Mouse (Mus musculus) liver, adult 2 months (tissue): ENCODE data around the gene Dennd1c. TPM values are rescaled to one million over a fixed set of nuclear protein-coding genes. Genes with fewer than 3 reads are reported as not detected.

ENCODE experiments used
- DNase-seq: peaks from one replicate; pipeline ENCODE4 v3.0.0-alpha.2; 2011; ENCODE audit warnings: low read depth, low spot score; ENCODE audit errors: extremely low read depth
- H3K27ac ChIP-seq: fragments of 200-500 bp; replicated peaks from 2 replicates; pipeline ENCODE4 v1.5.1; 2012; ENCODE audit warnings: low read depth, mild to moderate bottlenecking, control low read depth, inconsistent platforms, low read length; ENCODE audit not compliant: insufficient read depth
- H3K27me3 ChIP-seq: fragments of 200-500 bp; 2 replicates; pipeline ENCODE4 v1.6.1; 2012; ENCODE audit warnings: mild to moderate bottlenecking, moderate library complexity, low read length, inconsistent platforms; ENCODE audit not compliant: control insufficient read depth, insufficient read depth
- H3K36me3 ChIP-seq: fragments of 200-500 bp; 2 replicates; pipeline ENCODE4 v1.6.1; 2012; ENCODE audit warnings: low read length, inconsistent platforms; ENCODE audit not compliant: control insufficient read depth, insufficient read depth
- H3K4me1 ChIP-seq: fragments of 200-500 bp; 2 replicates; pipeline ENCODE4 v1.6.1; 2011; ENCODE audit warnings: low read length; ENCODE audit not compliant: control insufficient read depth, insufficient read depth
- H3K4me3 ChIP-seq: fragments of 200-500 bp; 2 replicates; pipeline ENCODE4 v1.5.1; 2011; ENCODE audit warnings: low read depth, mild to moderate bottlenecking, control low read depth, low read length, moderate library complexity; ENCODE audit not compliant: insufficient read depth
- H3K79me2 ChIP-seq: fragments of 200-500 bp; 2 replicates; pipeline ENCODE4 v1.6.1; 2012; ENCODE audit warnings: inconsistent platforms, mild to moderate bottlenecking, low read length, moderate library complexity; ENCODE audit not compliant: control insufficient read depth, insufficient read depth
- H3K9ac ChIP-seq: fragments of 200-500 bp; 2 replicates; pipeline ENCODE4 v1.6.1; 2012; ENCODE audit warnings: low read depth, mild to moderate bottlenecking, control low read depth, inconsistent platforms, low read length
- POLR2A ChIP-seq: fragments of 200-500 bp; IDR thresholded peaks from 2 replicates; pipeline ENCODE4 v1.6.1; 2011; ENCODE audit warnings: low read length, control low read depth; ENCODE audit not compliant: insufficient read depth; ENCODE audit errors: extremely low read depth
- WGBS: fragments of 180-500 bp; shearing (Covaris S2); methylation state at CpG from one replicate; pipeline ENCODE4 v1.1.7; 2018; 5-methylcytosine and 5-hydroxymethylcytosine counted together
- polyA plus RNA-seq: library from polyadenylated mRNA; depleted of rRNA; stranded (reverse); fragments of >200 nt; gene quantifications from 2 replicates; pipeline ENCODE4 v1.2.3, GENCODE M21; 2012; rRNA removed
- total RNA-seq: library from RNA; depleted of rRNA; stranded (reverse); fragments of >200 nt; gene quantifications from 2 replicates; pipeline ENCODE4 v1.2.3, GENCODE M21; 2014; rRNA removed

Gene Dennd1c
- total and polyA plus RNA-seq, 2 experiments = 0.92 to 1.6 TPM

GRCm38 (mm10) chr17:57019693-57020092 is 58.6 kb downstream of the Dennd1c start:
- WGBS = 90% methylated on average over 2 of the region's 2 CpGs
- Histone ChIP-seq H3K36me3 (peaks cover 18% of the 10 kb centered on the region), H3K4me1 (no peaks in the 10 kb centered on the region), H3K27ac (no peak overlapping the region), H3K79me2 (no peaks in the 10 kb centered on the region), H3K4me3 (no peak overlapping the region), H3K27me3 (no peaks in the 10 kb centered on the region), H3K9ac (no peak overlapping the region)
- no peak for TF ChIP-seq POLR2A
- DNase-seq = no peak

Other genes starting within 250 kb of the Dennd1c start
- gene Rfx2, start 247.5 kb downstream of the Dennd1c start, total RNA-seq = 0.18 and 0.54 TPM in 2 replicates
- 0.87 and 1.0 TPM in 2 replicates for gene Rfx2, start 247.5 kb downstream of the Dennd1c start, polyA plus RNA-seq
- gene Acsbg2, start 204.1 kb downstream of the Dennd1c start, total RNA-seq = not detected in 2 replicates
- not detected in 2 replicates for gene Acsbg2, start 204.1 kb downstream of the Dennd1c start, polyA plus RNA-seq
- gene 1700061G19Rik, start 203.0 kb downstream of the Dennd1c start, total RNA-seq = not detected in 2 replicates
- 0.02 TPM in 1 of 2 replicates, not detected in the other for gene 1700061G19Rik, start 203.0 kb downstream of the Dennd1c start, polyA plus RNA-seq
- 3.0 and 4.4 TPM in 2 replicates for gene Mllt1, start 143.1 kb downstream of the Dennd1c start, total RNA-seq
- 19.4 and 22.7 TPM in 2 replicates for gene Mllt1, start 143.1 kb downstream of the Dennd1c start, polyA plus RNA-seq
- gene Acer1, start 96.4 kb downstream of the Dennd1c start, total RNA-seq = not detected in 2 replicates
- not detected in 2 replicates for gene Acer1, start 96.4 kb downstream of the Dennd1c start, polyA plus RNA-seq
- gene Clpp, start 88.2 kb downstream of the Dennd1c start, total RNA-seq = 75.6 and 93.8 TPM in 2 replicates
- gene Clpp, start 88.2 kb downstream of the Dennd1c start, polyA plus RNA-seq = 174 and 184 TPM in 2 replicates
- 23.2 and 24.4 TPM in 2 replicates for gene Alkbh7, start 81.2 kb downstream of the Dennd1c start, total RNA-seq
- 42.0 and 51.1 TPM in 2 replicates for gene Alkbh7, start 81.2 kb downstream of the Dennd1c start, polyA plus RNA-seq
- gene Pspn, start 78.5 kb downstream of the Dennd1c start, total RNA-seq = not detected in 2 replicates
- gene Pspn, start 78.5 kb downstream of the Dennd1c start, polyA plus RNA-seq = not detected in 2 replicates
- 10.9 and 11.9 TPM in 2 replicates for gene Gtf2f1, start 67.2 kb downstream of the Dennd1c start, total RNA-seq
- 10.4 and 10.6 TPM in 2 replicates for gene Gtf2f1, start 67.2 kb downstream of the Dennd1c start, polyA plus RNA-seq
- gene Gm17949, start 67.0 kb downstream of the Dennd1c start, total RNA-seq = not detected in 2 replicates
- gene Gm17949, start 67.0 kb downstream of the Dennd1c start, polyA plus RNA-seq = not detected in 2 replicates
- 7.6 and 15.6 TPM in 2 replicates for gene Khsrp, start 47.0 kb downstream of the Dennd1c start, total RNA-seq
- gene Khsrp, start 47.0 kb downstream of the Dennd1c start, polyA plus RNA-seq = 30.3 and 38.9 TPM in 2 replicates
- not detected in 2 replicates for gene Slc25a41, start 36.9 kb downstream of the Dennd1c start, total RNA-seq
- gene Slc25a41, start 36.9 kb downstream of the Dennd1c start, polyA plus RNA-seq = not detected in 2 replicates
- gene Crb3, start 19.4 kb downstream of the Dennd1c start, total RNA-seq = 21.9 and 27.7 TPM in 2 replicates
- 45.6 and 57.7 TPM in 2 replicates for gene Crb3, start 19.4 kb downstream of the Dennd1c start, polyA plus RNA-seq
- gene Slc25a23, start 18.7 kb downstream of the Dennd1c start, total RNA-seq = 54.9 and 94.6 TPM in 2 replicates
- 212 and 255 TPM in 2 replicates for gene Slc25a23, start 18.7 kb downstream of the Dennd1c start, polyA plus RNA-seq
- 0.18 and 0.27 TPM in 2 replicates for gene Tubb4a, start 9.3 kb upstream of the Dennd1c start, total RNA-seq
- gene Tubb4a, start 9.3 kb upstream of the Dennd1c start, polyA plus RNA-seq = 0.16 and 0.24 TPM in 2 replicates
- 0.18 and 0.54 TPM in 2 replicates for gene Tnfsf9, start 26.8 kb upstream of the Dennd1c start, total RNA-seq
- 0.09 and 0.15 TPM in 2 replicates for gene Tnfsf9, start 26.8 kb upstream of the Dennd1c start, polyA plus RNA-seq
- 1.0 TPM in 1 of 2 replicates, not detected in the other for gene Cd70, start 71.3 kb upstream of the Dennd1c start, total RNA-seq
- not detected in 2 replicates for gene Cd70, start 71.3 kb upstream of the Dennd1c start, polyA plus RNA-seq
- gene Tnfsf14, start 115.7 kb upstream of the Dennd1c start, total RNA-seq = 0.27 and 0.28 TPM in 2 replicates
- 0.42 and 0.75 TPM in 2 replicates for gene Tnfsf14, start 115.7 kb upstream of the Dennd1c start, polyA plus RNA-seq
- 5,384 and 7,708 TPM in 2 replicates for gene C3, start 149.6 kb upstream of the Dennd1c start, total RNA-seq
- gene C3, start 149.6 kb upstream of the Dennd1c start, polyA plus RNA-seq = 3,773 and 3,833 TPM in 2 replicates
- gene Gpr108, start 169.9 kb upstream of the Dennd1c start, total RNA-seq = 10.7 and 11.7 TPM in 2 replicates
- gene Gpr108, start 169.9 kb upstream of the Dennd1c start, polyA plus RNA-seq = 19.3 and 23.7 TPM in 2 replicates
- gene Trip10, start 170.9 kb upstream of the Dennd1c start, total RNA-seq = 4.6 and 5.1 TPM in 2 replicates
- 4.8 and 7.2 TPM in 2 replicates for gene Trip10, start 170.9 kb upstream of the Dennd1c start, polyA plus RNA-seq
- gene Vav1, start 200.6 kb upstream of the Dennd1c start, total RNA-seq = 2.7 and 2.9 TPM in 2 replicates
- gene Vav1, start 200.6 kb upstream of the Dennd1c start, polyA plus RNA-seq = 1.3 and 1.9 TPM in 2 replicates